Comparison of ENCODE assay signal across 21 mouse cellular contexts in the genomic region with DNA sequence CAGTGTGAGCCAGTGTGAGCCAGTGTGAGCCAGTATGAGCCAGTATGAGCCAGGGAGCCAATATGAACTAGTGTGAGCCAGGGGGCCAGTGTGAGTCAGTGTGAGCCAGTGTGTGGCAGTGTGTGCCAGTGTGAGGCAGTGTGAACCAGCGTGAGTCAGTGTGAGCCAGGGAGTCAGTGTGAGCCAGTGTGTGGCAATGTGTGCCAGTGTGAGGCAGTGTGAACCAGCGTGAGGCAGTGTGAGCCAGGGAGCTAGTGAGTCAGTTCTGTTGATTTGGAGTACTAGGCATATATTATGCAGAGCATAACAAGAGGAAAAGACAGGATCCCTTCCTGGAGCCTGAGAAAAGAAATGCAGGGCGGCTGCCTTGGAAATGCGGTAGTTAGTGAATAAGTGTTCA.
DNase-seq lines count a peak whose midpoint lies in the region; ATAC-seq and TF ChIP-seq lines count a peak whose summit lies in the region.
"Had no signal": no experiment of that assay in that cellular context is flagged by ENCODE, and none has a peak within 500 bp of the region (broad histone marks: within the 10 kb centered on the region; RNA-seq: fewer than 3 reads in every experiment).

No protein-coding gene starts in this region.

- no peaks in the 10 kb centered on the region for H3K9me3 ChIP-seq in forebrain, embryonic 13.5 days (replicated peaks)
- H3K9me3 ChIP-seq in forebrain, embryonic 11.5 days (ENCODE audit: control insufficient read depth, low read length), result no peaks in the 10 kb centered on the region
- H3K9me3 ChIP-seq in forebrain, embryonic 15.5 days, result no peaks in the 10 kb centered on the region
- no peaks in the 10 kb centered on the region for H3K9me3 ChIP-seq in heart, embryonic 12.5 days (replicated peaks)
- H3K9me3 ChIP-seq: heart, embryonic 13.5 days; limb, embryonic 15.5 days; stomach, embryonic 15.5 days had no signal

- DNase-seq in forebrain, embryonic 11.5 days (ENCODE audit: low spot score), result no peak
- DNase-seq in testis, postnatal 14 days (ENCODE audit: low spot score), result no peak
- DNase-seq in left cerebral cortex, adult 11 months (ENCODE audit: low spot score), result no peak
- DNase-seq in cerebellum, postnatal 10 days, result no peak
- DNase-seq: adrenal gland, postnatal 36 days; B cell, adult 2 months; cerebellum, adult 9-11 months; heart, postnatal 4 days; lung, adult 18-20 months; lung, postnatal 4 days; spleen, adult 18-20 months; thymus, postnatal 36 days had no signal

- TF ChIP-seq POLR2A in testis, adult 2 months (IDR thresholded peaks at IDR 0.05; ENCODE audit: control insufficient read depth, low read depth, low read length), result no peak

- H3K27me3 ChIP-seq in forebrain, embryonic 13.5 days, result no peaks in the 10 kb centered on the region
- H3K27me3 ChIP-seq in forebrain, embryonic 11.5 days (ENCODE audit: control insufficient read depth, insufficient read depth, low read length), result no peaks in the 10 kb centered on the region
- no peaks in the 10 kb centered on the region for H3K27me3 ChIP-seq in testis, adult 2 months (ENCODE audit: control insufficient read depth, insufficient read depth, low read length)
- H3K27me3 ChIP-seq in forebrain, embryonic 15.5 days, result no peaks in the 10 kb centered on the region
- no peaks in the 10 kb centered on the region for H3K27me3 ChIP-seq in heart, embryonic 12.5 days (replicated peaks)
- H3K27me3 ChIP-seq: heart, embryonic 13.5 days; limb, embryonic 15.5 days; stomach, embryonic 15.5 days had no signal

- ATAC-seq in forebrain, embryonic 13.5 days, result peak; percentile 48; the same call in 1 of the 2 replicates
- ATAC-seq in forebrain, embryonic 11.5 days (replicated peaks; ENCODE audit: low FRiP score), result no peak
- peak; percentile 73 for ATAC-seq in forebrain, embryonic 15.5 days (replicated peaks)
- ATAC-seq in heart, embryonic 12.5 days (ENCODE audit: insufficient number of reproducible peaks, low FRiP score), result no peak

- TF ChIP-seq CTCF in testis, adult 2 months (IDR thresholded peaks at IDR 0.05; ENCODE audit: control insufficient read depth, insufficient read depth, insufficient replicate concordance, low read depth, low read length), result 0 out of 2 replicates have a peak, but pooled peaks have one; percentile 9

- no peak overlapping the region for H3K4me2 ChIP-seq in forebrain, embryonic 13.5 days
- H3K4me2 ChIP-seq in forebrain, embryonic 11.5 days (ENCODE audit: low read depth, low read length, severe bottlenecking), result no peak overlapping the region
- H3K4me2 ChIP-seq in forebrain, embryonic 15.5 days (replicated peaks), result no peak overlapping the region
- no peak overlapping the region for H3K4me2 ChIP-seq in heart, embryonic 12.5 days
- H3K4me2 ChIP-seq: heart, embryonic 13.5 days; limb, embryonic 15.5 days; stomach, embryonic 15.5 days had no signal

- H3K4me3 ChIP-seq in forebrain, embryonic 13.5 days, result no peak overlapping the region
- H3K4me3 ChIP-seq in forebrain, embryonic 11.5 days (ENCODE audit: low read depth, low read length), result no peak overlapping the region
- no peak overlapping the region for H3K4me3 ChIP-seq in testis, adult 2 months (ENCODE audit: control insufficient read depth, low read depth, low read length)
- H3K4me3 ChIP-seq in forebrain, embryonic 15.5 days, result no peak overlapping the region
- H3K4me3 ChIP-seq in heart, embryonic 12.5 days, result no peak overlapping the region
- H3K4me3 ChIP-seq: heart, embryonic 13.5 days; left cerebral cortex, adult 2 months; limb, embryonic 15.5 days; myocyte; stomach, embryonic 15.5 days had no signal

- H3K27ac ChIP-seq in forebrain, embryonic 13.5 days, result no peak overlapping the region
- no peak overlapping the region for H3K27ac ChIP-seq in forebrain, embryonic 11.5 days (ENCODE audit: low read depth, low read length)
- no peak overlapping the region for H3K27ac ChIP-seq in testis, adult 2 months (ENCODE audit: control insufficient read depth, insufficient read depth, low read depth, low read length)
- H3K27ac ChIP-seq in forebrain, embryonic 15.5 days (replicated peaks), result peak overlapping the region; percentile 75
- H3K27ac ChIP-seq in heart, embryonic 12.5 days (ENCODE audit: poor library complexity, severe bottlenecking), result no peak overlapping the region
- H3K27ac ChIP-seq: heart, embryonic 13.5 days; left cerebral cortex, adult 2 months; limb, embryonic 15.5 days; stomach, embryonic 15.5 days had no signal

- no peak overlapping the region for H3K9ac ChIP-seq in forebrain, embryonic 13.5 days
- no peak overlapping the region for H3K9ac ChIP-seq in forebrain, embryonic 11.5 days (ENCODE audit: low read length)
- no peak overlapping the region for H3K9ac ChIP-seq in forebrain, embryonic 15.5 days (replicated peaks)
- H3K9ac ChIP-seq in heart, embryonic 12.5 days, result no peak overlapping the region
- H3K9ac ChIP-seq: heart, embryonic 13.5 days; limb, embryonic 15.5 days; stomach, embryonic 15.5 days had no signal

- H3K4me1 ChIP-seq in forebrain, embryonic 13.5 days, result peaks cover 8% of the 10 kb centered on the region
- no peaks in the 10 kb centered on the region for H3K4me1 ChIP-seq in forebrain, embryonic 11.5 days (replicated peaks; ENCODE audit: control insufficient read depth, insufficient read depth, low read length)
- no peaks in the 10 kb centered on the region for H3K4me1 ChIP-seq in testis, adult 2 months (ENCODE audit: control insufficient read depth, insufficient read depth, low read length)
- peaks cover 19% of the 10 kb centered on the region for H3K4me1 ChIP-seq in forebrain, embryonic 15.5 days
- H3K4me1 ChIP-seq in heart, embryonic 12.5 days (replicated peaks), result 0 out of 2 replicates have a peak, but pooled peaks cover 6% of the 10 kb centered on the region
- H3K4me1 ChIP-seq: stomach, embryonic 15.5 days had no signal

- H3K36me3 ChIP-seq in forebrain, embryonic 13.5 days (ENCODE audit: poor library complexity, severe bottlenecking), result no peaks in the 10 kb centered on the region
- no peaks in the 10 kb centered on the region for H3K36me3 ChIP-seq in forebrain, embryonic 11.5 days (ENCODE audit: control insufficient read depth, insufficient read depth, low read length)
- H3K36me3 ChIP-seq in testis, adult 2 months (ENCODE audit: control insufficient read depth, insufficient read depth, low read length), result no peaks in the 10 kb centered on the region
- H3K36me3 ChIP-seq in forebrain, embryonic 15.5 days, result no peaks in the 10 kb centered on the region
- H3K36me3 ChIP-seq in heart, embryonic 12.5 days, result no peaks in the 10 kb centered on the region
- H3K36me3 ChIP-seq: heart, embryonic 13.5 days; limb, embryonic 15.5 days; stomach, embryonic 15.5 days had no signal

- WGBS in forebrain, embryonic 13.5 days, result 87% methylated on average over 4 of the region's 4 CpGs
- 93% methylated on average over 4 of the region's 4 CpGs for WGBS in forebrain, embryonic 11.5 days
- 71% methylated on average over 4 of the region's 4 CpGs for WGBS in forebrain, embryonic 15.5 days
- 87% methylated on average over 4 of the region's 4 CpGs for WGBS in heart, embryonic 12.5 days

Comparison
In these comparisons a context has a peak if more than half of its experiments do, and no peak if none do; other contexts are left out.
1. ATAC-seq: peak in forebrain, embryonic 13.5 days (single experiment) and forebrain, embryonic 15.5 days (single experiment); none in forebrain, embryonic 11.5 days (single experiment) and heart, embryonic 12.5 days (single experiment).